Mouse (Mus musculus) thymus, adult 2 months (tissue): Measurements from ENCODE around the gene Fgf9. TPM values are rescaled to one million over a fixed set of nuclear protein-coding genes. Genes with fewer than 3 reads are reported as not detected.

Experiments
- DNase-seq: peaks from one replicate; pipeline ENCODE4 v3.0.0; 2021
- H3K27ac ChIP-seq: fragments of 200-500 bp; 2 replicates; pipeline ENCODE4 v1.5.1; 2012; ENCODE audit warnings: low read length, control low read depth; ENCODE audit not compliant: control insufficient read depth, insufficient read depth
- H3K27me3 ChIP-seq: fragments of 200-500 bp; 2 replicates; pipeline ENCODE4 v1.6.1; 2012; ENCODE audit warnings: mild to moderate bottlenecking, low read length, moderate library complexity, mixed read lengths; ENCODE audit not compliant: control insufficient read depth, insufficient read depth
- H3K36me3 ChIP-seq: fragments of 200-500 bp; 2 replicates; pipeline ENCODE4 v1.6.1; 2012; ENCODE audit warnings: mild to moderate bottlenecking, low read length, moderate library complexity; ENCODE audit not compliant: control insufficient read depth, insufficient read depth
- H3K4me1 ChIP-seq: fragments of 200-500 bp; replicated peaks from 2 replicates; pipeline ENCODE4 v1.6.1; 2012; ENCODE audit warnings: low read length; ENCODE audit not compliant: control insufficient read depth, insufficient read depth
- H3K4me3 ChIP-seq: fragments of 200-500 bp; 2 replicates; pipeline ENCODE4 v1.5.1; 2012; ENCODE audit warnings: mild to moderate bottlenecking, low read length, control low read depth, moderate library complexity; ENCODE audit not compliant: control insufficient read depth, insufficient read depth
- CTCF ChIP-seq: fragments of 200-500 bp; IDR thresholded peaks from 2 replicates; pipeline ENCODE4 v1.5.1; 2012; ENCODE audit warnings: mild to moderate bottlenecking, control low read depth, low read length, moderate library complexity, borderline replicate concordance; ENCODE audit not compliant: control insufficient read depth, poor library complexity, insufficient read depth; ENCODE audit errors: extremely low read depth
- POLR2A ChIP-seq: fragments of 200-500 bp; IDR thresholded peaks from 2 replicates; pipeline ENCODE4 v1.6.1; 2012; ENCODE audit warnings: mild to moderate bottlenecking, low read length, control low read depth, moderate library complexity; ENCODE audit not compliant: control insufficient read depth, poor library complexity, insufficient read depth; ENCODE audit errors: extremely low read depth
- WGBS: fragments of 180-500 bp; shearing (Covaris S2); methylation state at CpG from one replicate; pipeline ENCODE4 v1.1.7; 2018; 5-methylcytosine and 5-hydroxymethylcytosine counted together
- polyA plus RNA-seq: library from polyadenylated mRNA; depleted of rRNA; stranded (reverse); fragments of >200 nt; gene quantifications from 2 replicates; pipeline ENCODE4 v1.2.3, GENCODE M21; 2012; rRNA removed

Fgf9 gene
- polyA plus RNA-seq, 1 experiment: 0.34 TPM

DNA sequence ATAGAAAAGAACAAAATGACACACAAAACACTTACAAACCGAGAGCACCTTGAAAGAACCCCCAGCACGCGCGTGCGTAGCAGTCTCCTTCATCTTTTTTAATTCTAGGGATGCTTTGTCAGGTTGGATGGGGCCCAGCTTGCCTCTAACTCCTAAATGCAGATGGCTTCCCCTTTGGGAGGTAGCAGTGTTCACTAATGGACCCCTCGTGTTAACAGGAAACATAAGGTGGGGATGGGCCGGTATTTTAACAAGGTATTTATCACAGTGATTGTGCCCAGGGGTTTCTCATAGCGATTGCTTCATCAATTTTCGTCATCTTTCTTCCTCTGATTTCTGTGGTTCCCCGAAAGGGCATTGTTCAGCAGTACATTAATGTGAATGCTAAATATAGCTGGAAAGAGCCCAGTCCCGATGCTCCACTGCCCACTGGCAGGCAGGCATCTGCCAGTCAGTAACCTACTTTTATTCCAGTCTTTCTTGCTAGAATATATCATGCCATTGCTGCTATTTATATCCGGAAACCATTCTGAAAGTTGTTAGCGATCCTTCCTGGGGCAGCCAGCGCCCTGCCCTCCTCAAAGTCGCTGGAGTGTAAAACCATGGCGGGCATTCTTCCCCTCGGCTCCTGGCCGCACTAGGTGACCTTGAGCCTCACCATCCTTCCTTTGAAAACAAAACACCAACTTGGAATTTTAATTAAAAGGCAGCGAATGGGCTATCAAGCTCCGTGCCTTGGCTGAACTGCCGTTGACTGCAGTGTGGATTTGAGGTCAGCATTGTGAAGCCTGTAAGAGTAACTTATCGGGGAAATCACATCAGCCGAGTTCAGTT, 79.5 kb downstream of the Fgf9 start:
- no peak for DNase-seq
- H3K4me3 ChIP-seq: no peak overlapping the region
- H3K27me3 ChIP-seq: no peaks in the 10 kb centered on the region
- 83% methylated on average over 23 of the region's 23 CpGs for WGBS
- no peaks in the 10 kb centered on the region for H3K36me3 ChIP-seq
- H3K4me1 ChIP-seq: no peaks in the 10 kb centered on the region
- H3K27ac ChIP-seq: no peak overlapping the region
- TF ChIP-seq CTCF: no peak
- no peak for TF ChIP-seq POLR2A

DNA sequence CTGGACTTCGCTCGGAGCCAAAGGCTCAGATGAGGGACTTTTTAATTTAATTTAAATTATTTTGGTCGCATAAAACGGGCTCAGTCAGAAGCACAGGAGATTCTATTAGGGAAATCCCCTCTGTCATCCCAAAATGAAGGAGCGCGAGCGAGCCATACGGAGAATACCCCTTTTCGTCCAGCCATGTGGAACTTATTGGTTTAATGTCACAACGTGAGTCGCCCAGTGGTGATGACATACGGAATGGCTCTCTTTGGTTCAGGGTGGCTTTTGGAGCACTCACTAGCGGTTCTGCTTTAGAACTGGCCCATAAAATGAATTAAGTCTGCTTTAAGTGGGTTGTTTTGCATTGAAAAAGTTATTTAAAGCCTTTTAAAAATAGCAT, 80.1 kb downstream of the Fgf9 start:
- WGBS: 95% methylated on average over 13 of the region's 13 CpGs
- Histone ChIP-seq H3K4me1 (no peaks in the 10 kb centered on the region), H3K4me3 (no peak overlapping the region), H3K27me3 (no peaks in the 10 kb centered on the region), H3K27ac (no peak overlapping the region), H3K36me3 (no peaks in the 10 kb centered on the region)
- TF ChIP-seq CTCF (no peak), POLR2A (no peak)
- no peak for DNase-seq

DNA sequence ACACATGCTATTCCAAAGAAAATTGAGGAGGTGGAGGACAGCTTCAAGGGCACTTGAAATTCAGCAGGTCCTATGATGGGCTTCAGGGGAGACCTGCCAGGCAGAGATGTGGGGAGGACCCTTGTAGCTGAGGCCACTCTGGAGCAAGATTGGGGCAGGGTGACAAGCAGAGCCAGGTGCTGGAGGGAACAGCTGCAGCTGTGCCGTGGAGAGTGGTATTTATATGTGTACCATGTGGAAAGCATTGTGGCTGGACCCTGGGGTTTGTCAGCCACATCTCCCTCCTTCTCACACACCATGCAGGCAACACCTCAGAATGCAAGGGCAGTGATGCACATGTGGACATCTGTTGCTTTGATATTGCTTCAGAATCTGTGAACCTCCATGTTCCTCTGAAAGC, 81.8 kb downstream of the Fgf9 start:
- H3K27me3 ChIP-seq: no peaks in the 10 kb centered on the region
- no peak for DNase-seq
- H3K4me3 ChIP-seq: no peak overlapping the region
- no peak overlapping the region for H3K27ac ChIP-seq
- H3K36me3 ChIP-seq: no peaks in the 10 kb centered on the region
- no peaks in the 10 kb centered on the region for H3K4me1 ChIP-seq
- 62% methylated on average over 1 of the region's 1 CpGs for WGBS
- no peak for TF ChIP-seq POLR2A
- no peak for TF ChIP-seq CTCF

DNA sequence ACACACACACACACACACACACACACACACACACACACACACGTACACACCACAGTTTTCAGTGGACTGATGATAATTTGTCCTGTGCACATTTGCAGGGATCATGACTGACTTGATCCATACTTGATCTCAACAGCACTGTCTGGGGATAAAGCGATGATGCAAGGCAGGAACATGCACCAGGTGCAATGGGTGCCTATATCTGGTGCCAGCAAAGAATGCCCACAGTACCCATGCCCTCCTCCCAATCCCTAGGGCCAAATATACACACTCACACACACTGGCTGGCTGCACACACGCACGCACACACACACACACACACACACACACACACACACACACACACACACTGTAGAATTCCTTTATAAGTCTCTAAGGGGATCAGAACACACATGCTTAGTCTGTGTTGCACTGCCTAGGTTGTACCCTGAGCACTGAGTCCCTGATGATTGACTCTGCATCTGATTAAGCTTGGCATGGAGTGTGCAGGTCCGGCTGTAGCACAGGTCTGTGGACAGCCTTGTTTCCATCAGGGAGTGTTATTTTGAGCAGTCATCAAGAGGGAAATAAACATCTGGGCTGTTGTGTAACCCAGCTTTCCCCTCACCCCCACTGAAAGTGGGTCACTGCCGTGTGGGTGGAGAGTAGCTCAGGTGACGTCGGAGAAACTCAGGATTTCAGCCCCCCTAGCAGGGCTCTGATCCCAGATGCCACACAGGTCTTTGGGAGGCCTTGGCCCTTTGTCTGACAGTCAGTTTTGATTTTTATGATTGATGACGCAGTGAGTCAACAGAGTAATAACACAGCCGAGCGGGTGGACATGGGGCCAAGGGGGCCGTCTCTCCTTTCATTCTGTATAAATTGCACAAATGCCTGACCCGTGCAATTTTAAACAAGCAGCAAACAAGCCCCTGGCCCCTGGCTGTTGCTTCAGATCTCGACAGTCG, 83.4 kb downstream of the Fgf9 start:
- Histone ChIP-seq H3K4me1 (no peaks in the 10 kb centered on the region), H3K36me3 (no peaks in the 10 kb centered on the region), H3K4me3 (no peak overlapping the region), H3K27me3 (no peaks in the 10 kb centered on the region), H3K27ac (no peak overlapping the region)
- TF ChIP-seq POLR2A (no peak), CTCF (no peak)
- no peak for DNase-seq
- WGBS: 78% methylated on average over 15 of the region's 15 CpGs

DNA sequence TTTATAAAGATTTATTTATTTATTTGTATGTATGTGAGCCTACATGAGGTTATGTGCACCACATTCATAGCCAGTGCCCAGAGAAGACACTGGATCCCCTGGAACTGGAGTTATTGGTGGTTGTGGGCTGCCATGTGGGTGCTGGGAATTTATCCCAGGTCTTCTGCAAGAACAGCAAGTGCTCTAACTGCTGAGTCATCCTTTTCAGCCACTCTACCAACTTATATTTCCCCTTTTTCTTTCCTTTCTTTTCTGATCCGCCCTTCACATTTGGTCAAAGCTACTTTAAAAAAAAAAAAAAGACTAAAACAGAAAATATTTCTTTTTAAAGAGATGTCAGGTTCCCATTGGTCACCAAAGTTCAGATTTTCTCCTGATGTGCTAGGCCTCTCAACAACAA, 90.3 kb downstream of the Fgf9 start:
- Histone ChIP-seq H3K36me3 (no peaks in the 10 kb centered on the region), H3K4me1 (no peaks in the 10 kb centered on the region), H3K27me3 (no peaks in the 10 kb centered on the region), H3K27ac (no peak overlapping the region), H3K4me3 (no peak overlapping the region)
- DNase-seq: no peak
- TF ChIP-seq POLR2A: no peak
- no peak for TF ChIP-seq CTCF
- 57% methylated on average over 1 of the region's 1 CpGs for WGBS

Other genes with a start within 250 kb of the Fgf9 start
- 5.9 and 8.3 TPM in 2 replicates for gene Ska3, start 244.4 kb upstream of the Fgf9 start, polyA plus RNA-seq
- gene Mrpl57, start 244.3 kb upstream of the Fgf9 start, polyA plus RNA-seq: 81.4 and 82.1 TPM in 2 replicates
- gene Zdhhc20, start 180.3 kb upstream of the Fgf9 start, polyA plus RNA-seq: 11.0 and 12.4 TPM in 2 replicates
- 16.6 and 20.5 TPM in 2 replicates for gene Micu2, start 71.3 kb upstream of the Fgf9 start, polyA plus RNA-seq